Mouse (Mus musculus): Measurements from ENCODE around the gene P2ry14. TPM values are rescaled to one million over a fixed set of nuclear protein-coding genes. Genes with fewer than 3 reads are reported as not detected.
"Not testable (repeated sequence)": the region's sequence is repeated elsewhere in the genome, so short reads cannot be mapped to it uniquely, and the experiment has no call there.

The P2ry14 gene
- total RNA-seq, 2 experiments from 2014 or later: 1.0 to 1.8 TPM

- Histone ChIP-seq H3K27ac (no peak overlapping the region), H3K4me3 (no peak overlapping the region)
- intact Hi-C loops (cut with DNase I): no loop called here
- no peak for DNase-seq
- no peak for TF ChIP-seq CTCF (IDR thresholded peaks at IDR 0.05)
Measured at GRCm38 (mm10) chr3:59113973-59114517, 39.4 kb downstream of the P2ry14 start.

- H3K27ac ChIP-seq; intact Hi-C loops (cut with DNase I); DNase-seq; H3K4me3 ChIP-seq: not testable (repeated sequence)
Measured at GRCm38 (mm10) chr3:59113291-59113690, 40.1 kb downstream of the P2ry14 start.

GRCm38 (mm10) chr3:59111944-59112343, 41.5 kb downstream of the P2ry14 start:
- no peak overlapping the region for H3K27ac ChIP-seq
- intact Hi-C loops (cut with DNase I): no loop called here
- no peak overlapping the region for H3K4me3 ChIP-seq
- no peak for TF ChIP-seq CTCF (IDR thresholded peaks at IDR 0.05)
- DNase-seq: no peak

GRCm38 (mm10) chr3:59109834-59110233, 43.6 kb downstream of the P2ry14 start:
- DNase-seq; intact Hi-C loops (cut with DNase I); H3K27ac ChIP-seq; H3K4me3 ChIP-seq: not testable (repeated sequence)

GRCm38 (mm10) chr3:59107439-59107838, 46.0 kb downstream of the P2ry14 start:
- TF ChIP-seq CTCF (IDR thresholded peaks at IDR 0.05): no peak

GRCm38 (mm10) chr3:59104462-59104861, 49.0 kb downstream of the P2ry14 start:
- Histone ChIP-seq H3K4me3 (no peak overlapping the region), H3K27ac (no peak overlapping the region)
- intact Hi-C loops (cut with DNase I): no loop called here
- TF ChIP-seq CTCF (IDR thresholded peaks at IDR 0.05): no peak
- no peak for DNase-seq

More at GRCm38 (mm10) chr3:59107439-59107838, 46.0 kb downstream of the P2ry14 start:
- DNase-seq: no peak
- Histone ChIP-seq H3K4me3 (no peak overlapping the region), H3K27ac (no peak overlapping the region)
- intact Hi-C loops (cut with DNase I): no loop called here

- no peak for TF ChIP-seq CTCF (IDR thresholded peaks at IDR 0.05)
- DNase-seq: no peak
- Histone ChIP-seq H3K4me3 (no peak overlapping the region), H3K27ac (no peak overlapping the region)
- intact Hi-C loops (cut with DNase I): no loop called here
Measured at GRCm38 (mm10) chr3:59102146-59102545, 51.3 kb downstream of the P2ry14 start.

GRCm38 (mm10) chr3:59101218-59101986, 52.0 kb downstream of the P2ry14 start, which contains the start of gene Gpr171:
TSS of gene Gpr171 (minus strand) at chr3:59101821.
- no peak within 1 kb of the TSS for H3K4me3 ChIP-seq

GRCm38 (mm10) chr3:59098540-59098939, 54.9 kb downstream of the P2ry14 start:
- intact Hi-C loops (cut with DNase I): no loop called here

More at GRCm38 (mm10) chr3:59101218-59101986, 52.0 kb downstream of the P2ry14 start, which contains the start of gene Gpr171:
- intact Hi-C loops (cut with DNase I): no loop called here
- no peak for TF ChIP-seq CTCF (IDR thresholded peaks at IDR 0.05)
- H3K27ac ChIP-seq: no peak within 1 kb of the TSS
- DNase-seq: no peak

GRCm38 (mm10) chr3:59097421-59097820, 56.0 kb downstream of the P2ry14 start:
- DNase-seq: no peak
- intact Hi-C loops (cut with DNase I): no loop called here
- TF ChIP-seq CTCF (IDR thresholded peaks at IDR 0.05): no peak
- Histone ChIP-seq H3K27ac (no peak overlapping the region), H3K4me3 (no peak overlapping the region)

More at GRCm38 (mm10) chr3:59098540-59098939, 54.9 kb downstream of the P2ry14 start:
- no peak for TF ChIP-seq CTCF (IDR thresholded peaks at IDR 0.05)
- Histone ChIP-seq H3K4me3 (no peak overlapping the region), H3K27ac (no peak overlapping the region)
- no peak for DNase-seq

GRCm38 (mm10) chr3:59092702-59093101, 60.7 kb downstream of the P2ry14 start:
- no peak overlapping the region for H3K27ac ChIP-seq
- no peak overlapping the region for H3K4me3 ChIP-seq
- intact Hi-C loops (cut with DNase I): no loop called here
- no peak for TF ChIP-seq CTCF (IDR thresholded peaks at IDR 0.05)
- DNase-seq: no peak

GRCm38 (mm10) chr3:59080919-59081318, 72.5 kb downstream of the P2ry14 start:
- Histone ChIP-seq H3K27ac (no peak overlapping the region), H3K4me3 (no peak overlapping the region)
- TF ChIP-seq CTCF (IDR thresholded peaks at IDR 0.05): no peak
- intact Hi-C loops (cut with DNase I): no loop called here
- DNase-seq: no peak

- no peak for DNase-seq
- Histone ChIP-seq H3K4me3 (no peak overlapping the region), H3K27ac (no peak overlapping the region)
- intact Hi-C loops (cut with DNase I): no loop called here
- TF ChIP-seq CTCF (IDR thresholded peaks at IDR 0.05): no peak
Measured at GRCm38 (mm10) chr3:59080293-59080916, 73.0 kb downstream of the P2ry14 start.
